ENCODE assay signal across 8 mouse cellular contexts in genomic region chr7:111778212-111778611, GRCm38 (mm10). TPM values are rescaled to one million over a fixed set of nuclear protein-coding genes. Genes with fewer than 3 reads are reported as not detected.
DNase-seq lines count a peak whose midpoint lies in the region; ATAC-seq and TF ChIP-seq lines count a peak whose summit lies in the region.

No protein-coding gene starts in this region.

- H3K27me3 ChIP-seq in heart, embryonic 13.5 days (replicated peaks): peaks cover 44% of the 10 kb centered on the region
- H3K27me3 ChIP-seq in neural tube, embryonic 14.5 days (ENCODE audit: control insufficient read depth, insufficient read depth, low read length): no peaks in the 10 kb centered on the region

- peak overlapping the region; percentile 81 for H3K9ac ChIP-seq in heart, embryonic 13.5 days
- peak overlapping the region; percentile 37; the same call in 1 of the 2 replicates for H3K9ac ChIP-seq in neural tube, embryonic 14.5 days (replicated peaks; ENCODE audit: low read depth, low read length)

- H3K9me3 ChIP-seq in heart, embryonic 13.5 days: no peaks in the 10 kb centered on the region
- no peaks in the 10 kb centered on the region for H3K9me3 ChIP-seq in neural tube, embryonic 14.5 days (ENCODE audit: control insufficient read depth, low read length)

- H3K4me1 ChIP-seq in heart, embryonic 13.5 days: peaks cover 29% of the 10 kb centered on the region
- no peaks in the 10 kb centered on the region for H3K4me1 ChIP-seq in neural tube, embryonic 14.5 days (ENCODE audit: control insufficient read depth, insufficient read depth, low read length)

- H3K4me3 ChIP-seq in layer of hippocampus, adult 2 months: peak overlapping the region; percentile 84
- peak overlapping the region; percentile 63 for H3K4me3 ChIP-seq in heart, embryonic 13.5 days
- peak overlapping the region; percentile 49 for H3K4me3 ChIP-seq in neural tube, embryonic 14.5 days (ENCODE audit: low read depth, low read length)

- DNase-seq in layer of hippocampus, adult 2 months (ENCODE audit: low spot score in 2 of 2): no peak
- no peak for DNase-seq in layer of hippocampus, adult 11-12 months (ENCODE audit: low spot score)
- peak; percentile 12 to 47 for DNase-seq in kidney, postnatal 4 days
- DNase-seq in urinary bladder, adult 18-20 months (ENCODE audit: low spot score in 2 of 2): no peak
- no peak for DNase-seq in layer of hippocampus, postnatal 14 days (ENCODE audit: low spot score in 2 of 2)

- WGBS in heart, embryonic 13.5 days: 70% methylated on average over 7 of the region's 7 CpGs
- 85% methylated on average over 7 of the region's 7 CpGs for WGBS in neural tube, embryonic 14.5 days

- no peak for ATAC-seq in heart, embryonic 13.5 days (ENCODE audit: extremely low read depth, insufficient number of reproducible peaks, low FRiP score, low TSS enrichment)
- no peak for ATAC-seq in neural tube, embryonic 14.5 days (ENCODE audit: low read depth)
- no peak for ATAC-seq in frontal cortex, adult (ENCODE audit: low TSS enrichment)

- peak overlapping the region; percentile 99 for H3K4me2 ChIP-seq in heart, embryonic 13.5 days
- H3K4me2 ChIP-seq in neural tube, embryonic 14.5 days (ENCODE audit: low read depth, low read length): peak overlapping the region; percentile 91

- TF ChIP-seq CTCF in layer of hippocampus, adult 2 months (conservative IDR thresholded peaks at IDR 0.05): no peak

- H3K27ac ChIP-seq in layer of hippocampus, adult 2 months: peak overlapping the region; percentile 92
- H3K27ac ChIP-seq in heart, embryonic 13.5 days (replicated peaks): no peak overlapping the region
- no peak overlapping the region for H3K27ac ChIP-seq in neural tube, embryonic 14.5 days (ENCODE audit: low read depth, low read length)

- 0 out of 2 replicates have a peak, but pooled peaks cover 4% of the 10 kb centered on the region for H3K36me3 ChIP-seq in heart, embryonic 13.5 days
- H3K36me3 ChIP-seq in neural tube, embryonic 14.5 days (ENCODE audit: control insufficient read depth, insufficient read depth, low read length): no peaks in the 10 kb centered on the region

RNA-seq across cellular contexts. Expression of gene Galnt18, which starts 1.6 kb away (rescaled TPM):
- 10 to 100 TPM; 55.7 to 62.1 TPM for total RNA-seq in layer of hippocampus, adult 2 months (2021)
- 12.1 and 14.2 TPM in 2 replicates for polyA plus RNA-seq in heart, embryonic 13.5 days (2015; fragmentation: Nextera tagmentation; extraction: Ambion mirVana)
- 10.6 and 12.7 TPM in 2 replicates for polyA plus RNA-seq in neural tube, embryonic 14.5 days (2014; fragmentation: Nextera tagmentation; extraction: Ambion mirVana)
- total RNA-seq in layer of hippocampus, postnatal 14 days (2021): 10 to 100 TPM; 64.1 to 69.5 TPM

Comparison
In these comparisons a context has a peak if more than half of its experiments do, and no peak if none do; other contexts are left out.
1. DNase-seq: peak in kidney, postnatal 4 days (2 of 2); none in layer of hippocampus, adult 2 months (0 of 2), layer of hippocampus, adult 11-12 months (single experiment), urinary bladder, adult 18-20 months (0 of 2) and layer of hippocampus, postnatal 14 days (0 of 2).
2. Peak in every context shown above with its lines, with median percentiles within 50 percentile points of each other: H3K4me3 ChIP-seq.